Mouse (Mus musculus): Measurements from ENCODE around the gene Myh6.
"Not testable (repeated sequence)": the region's sequence is repeated elsewhere in the genome, so short reads cannot be mapped to it uniquely, and the experiment has no call there.

Gene Myh6

DNA sequence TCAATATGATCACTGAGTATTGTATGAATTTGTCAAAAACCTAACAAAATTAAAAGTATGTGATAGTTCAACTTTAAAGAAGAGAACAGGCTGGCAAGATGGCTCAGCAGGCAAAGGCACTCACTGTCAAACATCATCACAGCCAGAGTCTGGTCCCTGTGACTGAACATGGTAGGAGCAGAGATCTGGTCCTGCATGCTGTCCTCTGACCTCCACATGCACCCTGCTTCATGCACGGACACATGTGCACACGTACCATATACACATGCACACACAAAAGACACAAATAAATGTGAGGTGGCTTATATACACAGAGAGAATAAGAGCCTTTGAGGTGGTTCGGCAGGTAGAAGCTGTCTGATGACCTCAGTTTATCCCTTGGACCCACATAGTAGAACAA lies 11.2 kb downstream of the Myh6 start:
- no peak for DNase-seq

DNA sequence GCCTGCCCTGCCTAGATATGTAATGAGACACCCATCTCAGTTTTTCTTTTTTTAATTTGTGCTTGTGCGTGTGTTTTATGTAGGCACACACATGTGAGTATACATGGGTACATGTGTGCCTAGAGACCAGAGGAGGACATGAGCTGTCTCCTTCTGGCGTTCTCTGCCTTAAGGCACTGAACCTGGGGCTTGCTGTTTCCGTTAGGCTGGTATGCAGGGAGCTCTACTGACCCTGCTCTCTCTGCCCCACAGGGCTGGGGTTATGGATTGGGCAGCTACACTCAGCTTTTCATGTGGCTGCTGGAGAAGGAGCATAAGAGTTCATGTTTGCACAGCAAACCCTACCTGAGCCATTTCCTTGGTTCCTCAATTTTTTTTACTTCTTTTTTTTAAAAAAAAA lies 12.3 kb downstream of the Myh6 start:
- no peak for DNase-seq

DNA sequence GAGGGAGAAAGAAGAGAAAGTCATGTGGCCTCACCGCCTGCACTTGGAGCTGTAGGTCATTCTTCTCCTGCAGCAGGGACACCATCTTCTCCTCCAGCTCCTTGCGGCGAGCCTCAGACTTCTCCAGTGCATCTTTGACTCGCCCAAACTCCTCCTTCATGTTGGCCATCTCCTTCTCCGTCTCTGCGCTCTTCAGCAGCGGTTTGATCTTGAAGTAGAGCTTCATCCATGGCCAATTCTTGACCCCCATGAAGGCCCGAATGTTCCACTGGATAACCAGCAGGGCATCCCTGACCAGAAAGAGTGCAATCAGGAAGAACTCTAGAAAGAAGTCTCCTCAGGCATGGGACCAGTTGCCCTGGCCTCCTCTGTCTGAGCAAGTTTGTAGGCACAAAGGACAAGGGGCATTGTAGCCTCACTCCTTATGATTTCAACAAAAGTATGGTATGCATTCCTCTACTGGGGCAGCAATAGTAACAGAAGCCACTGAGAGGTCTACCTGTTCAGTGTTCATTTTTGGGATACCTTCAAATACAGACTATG lies 13.0 kb downstream of the Myh6 start:
- DNase-seq: no peak

DNA sequence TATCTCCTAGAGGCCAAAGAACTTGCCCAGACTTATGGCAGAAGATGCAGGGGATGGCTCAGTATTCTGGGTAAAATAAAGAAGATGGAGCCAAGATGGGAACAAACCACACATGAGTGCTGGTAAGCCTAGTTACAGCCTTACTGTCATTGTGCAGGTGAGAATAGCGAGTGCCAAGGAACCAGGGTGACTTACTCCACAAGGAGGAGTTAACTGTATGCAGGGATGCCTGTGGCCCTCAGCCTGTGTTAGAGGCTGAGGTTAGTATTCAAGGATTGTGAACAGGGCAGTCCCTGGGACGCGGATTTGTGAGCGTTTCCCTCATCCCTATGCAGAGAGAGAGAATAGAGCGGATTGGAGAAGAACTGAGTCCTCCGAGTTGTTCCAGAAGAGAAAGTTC lies 15.1 kb downstream of the Myh6 start:
- no peak for DNase-seq

DNA sequence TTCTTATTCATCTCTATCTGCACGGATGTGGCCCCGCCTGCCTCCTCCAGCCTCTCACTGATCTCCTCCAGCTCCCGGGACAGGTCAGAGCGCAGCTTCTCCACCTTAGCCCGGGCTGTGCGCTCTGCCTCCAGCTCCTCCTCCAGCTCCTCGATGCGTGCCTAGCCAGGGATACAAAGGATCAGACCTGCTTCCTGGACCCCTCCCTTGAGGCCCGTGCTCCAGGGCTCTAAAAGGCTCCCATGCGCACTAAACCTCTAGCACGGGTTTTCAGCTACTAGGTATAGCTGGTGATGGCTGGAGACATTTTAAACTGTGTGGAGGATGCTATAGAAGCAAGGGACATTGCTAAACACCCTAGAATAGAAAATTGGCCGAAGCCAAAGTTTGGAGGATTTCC lies 16.2 kb downstream of the Myh6 start:
- no peak for DNase-seq

DNA sequence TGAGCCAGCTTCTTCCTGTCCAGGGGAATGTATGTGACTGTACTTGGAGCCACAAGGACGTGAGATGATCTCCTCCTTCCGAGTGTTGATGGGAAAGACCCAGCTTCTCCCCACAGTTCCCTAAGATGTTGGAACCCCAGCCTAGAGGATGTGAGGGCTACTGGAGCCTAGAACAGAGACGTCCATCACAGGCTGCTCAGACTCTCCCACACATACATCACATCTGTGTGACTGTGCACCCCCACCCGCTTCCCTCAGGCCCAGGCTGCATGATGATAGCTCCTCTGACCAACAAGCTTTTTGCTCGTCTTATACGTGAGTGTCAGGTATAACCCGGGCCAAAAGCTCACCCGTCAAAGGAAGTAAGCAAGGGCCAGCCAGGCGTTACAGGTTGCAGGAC lies 17.9 kb downstream of the Myh6 start:
- no peak for DNase-seq

DNA sequence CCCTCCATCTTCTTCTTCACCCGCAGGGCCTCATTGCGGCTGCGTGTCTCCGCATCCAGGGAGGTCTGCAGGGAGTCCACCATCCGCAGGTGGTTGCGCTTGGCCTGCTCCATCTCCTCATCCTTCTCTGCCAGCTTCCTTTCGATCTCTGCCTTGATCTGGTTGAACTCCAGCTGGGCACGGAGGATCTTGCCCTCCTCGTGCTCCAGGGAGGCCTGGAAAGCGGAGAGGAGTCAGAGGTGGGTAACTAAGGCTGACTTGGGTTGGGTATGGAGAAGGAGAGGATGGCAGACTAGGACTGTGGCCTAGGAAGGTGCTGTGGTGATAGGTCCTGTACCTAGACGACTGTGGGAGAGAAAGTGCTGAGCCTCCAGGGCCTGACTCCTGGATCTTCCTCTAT lies 19.7 kb downstream of the Myh6 start:
- not testable (repeated sequence) for DNase-seq

DNA sequence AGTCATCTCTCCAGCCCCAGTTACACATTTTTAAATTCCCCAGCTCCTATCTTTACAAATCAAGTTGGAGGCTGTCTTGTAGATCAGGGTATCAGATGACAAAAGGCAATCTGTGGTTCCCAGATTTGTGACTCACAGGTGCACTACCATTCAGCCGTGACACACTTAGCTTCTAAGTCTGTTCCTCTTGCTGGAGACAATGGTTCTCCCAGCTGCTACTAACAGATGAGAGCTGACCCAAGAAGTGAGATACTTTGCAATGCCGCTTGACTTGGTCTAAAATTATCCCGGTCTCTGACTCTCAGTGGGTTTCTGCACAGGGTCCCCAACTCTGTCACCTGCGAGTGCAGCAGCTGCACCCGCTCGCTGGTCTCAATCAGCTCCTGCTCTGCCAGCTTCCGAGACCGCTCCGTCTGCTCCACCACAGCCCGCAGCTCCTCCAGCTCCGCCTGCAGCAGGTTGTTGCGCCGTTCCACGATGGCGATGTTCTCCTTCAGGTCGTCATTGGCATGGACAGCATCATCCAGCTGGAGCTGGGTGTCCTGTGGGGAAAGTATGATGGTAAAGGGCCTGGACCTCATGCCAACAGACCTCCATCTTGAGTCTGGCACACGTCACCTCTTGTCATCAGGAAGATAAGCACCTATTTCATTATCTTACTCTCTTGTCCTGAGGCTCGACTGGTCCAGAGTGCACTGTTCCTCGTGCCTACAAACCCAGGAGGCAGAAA lies 20.6 kb downstream of the Myh6 start:
- no peak for DNase-seq

DNA sequence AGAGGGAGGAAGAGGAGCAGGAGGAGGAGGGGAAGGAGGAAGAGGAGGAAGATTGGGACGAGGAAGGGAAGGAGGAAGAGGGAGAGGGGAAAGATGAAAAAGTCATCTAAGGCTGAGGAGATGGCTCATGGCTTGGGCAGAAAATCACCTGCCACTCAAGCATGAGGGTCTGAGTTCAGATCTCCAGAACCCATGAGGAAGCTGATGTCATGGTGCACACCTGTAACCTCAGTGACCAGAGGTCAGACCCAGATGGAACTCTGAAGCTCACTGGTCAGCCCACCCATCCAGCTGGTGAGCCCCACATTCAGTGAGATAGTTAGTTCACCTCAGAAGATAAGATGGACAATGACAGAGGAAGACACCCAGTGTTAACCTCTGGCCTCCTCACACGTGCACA lies 21.8 kb downstream of the Myh6 start:
- DNase-seq: no peak

DNA sequence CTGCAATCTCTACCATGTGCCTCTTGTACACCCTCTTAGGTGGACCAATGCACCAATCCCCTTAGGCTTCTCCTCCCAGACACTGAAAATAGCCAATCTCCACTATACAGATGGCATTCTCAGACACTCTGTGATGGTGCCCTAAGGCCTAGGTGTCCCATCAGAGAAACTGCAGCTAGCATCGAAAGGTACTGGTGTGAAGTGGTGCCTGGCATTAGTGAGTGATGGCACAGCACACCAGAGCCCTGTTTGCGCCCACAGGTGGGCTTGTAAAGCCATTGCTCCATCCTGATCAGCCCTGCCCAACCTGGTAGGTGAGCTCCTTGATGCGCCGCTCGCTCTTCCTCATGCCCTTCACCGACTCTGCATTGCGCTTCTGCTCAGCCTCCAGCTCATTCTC lies 22.8 kb downstream of the Myh6 start:
- DNase-seq: no peak

DNA sequence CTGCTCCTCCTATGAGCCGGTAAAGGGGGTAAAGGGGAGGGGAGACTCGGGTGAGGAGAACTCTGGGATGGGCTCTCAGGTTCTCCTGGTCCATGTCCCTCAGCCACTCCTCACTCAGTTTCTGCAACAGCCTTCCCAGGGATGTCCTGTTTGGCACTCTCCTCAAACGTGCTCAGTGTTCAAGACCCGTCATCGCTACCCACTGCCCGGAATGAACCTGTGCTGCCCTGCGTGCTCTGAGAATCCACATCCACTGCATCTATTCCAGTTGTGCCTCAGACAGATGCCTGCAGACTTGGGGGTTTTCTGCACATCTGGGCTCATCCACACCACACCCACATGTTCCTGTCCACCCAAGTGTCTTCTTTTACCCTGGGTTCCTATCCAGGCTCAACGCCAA lies 24.2 kb downstream of the Myh6 start:
- no peak for DNase-seq

DNA sequence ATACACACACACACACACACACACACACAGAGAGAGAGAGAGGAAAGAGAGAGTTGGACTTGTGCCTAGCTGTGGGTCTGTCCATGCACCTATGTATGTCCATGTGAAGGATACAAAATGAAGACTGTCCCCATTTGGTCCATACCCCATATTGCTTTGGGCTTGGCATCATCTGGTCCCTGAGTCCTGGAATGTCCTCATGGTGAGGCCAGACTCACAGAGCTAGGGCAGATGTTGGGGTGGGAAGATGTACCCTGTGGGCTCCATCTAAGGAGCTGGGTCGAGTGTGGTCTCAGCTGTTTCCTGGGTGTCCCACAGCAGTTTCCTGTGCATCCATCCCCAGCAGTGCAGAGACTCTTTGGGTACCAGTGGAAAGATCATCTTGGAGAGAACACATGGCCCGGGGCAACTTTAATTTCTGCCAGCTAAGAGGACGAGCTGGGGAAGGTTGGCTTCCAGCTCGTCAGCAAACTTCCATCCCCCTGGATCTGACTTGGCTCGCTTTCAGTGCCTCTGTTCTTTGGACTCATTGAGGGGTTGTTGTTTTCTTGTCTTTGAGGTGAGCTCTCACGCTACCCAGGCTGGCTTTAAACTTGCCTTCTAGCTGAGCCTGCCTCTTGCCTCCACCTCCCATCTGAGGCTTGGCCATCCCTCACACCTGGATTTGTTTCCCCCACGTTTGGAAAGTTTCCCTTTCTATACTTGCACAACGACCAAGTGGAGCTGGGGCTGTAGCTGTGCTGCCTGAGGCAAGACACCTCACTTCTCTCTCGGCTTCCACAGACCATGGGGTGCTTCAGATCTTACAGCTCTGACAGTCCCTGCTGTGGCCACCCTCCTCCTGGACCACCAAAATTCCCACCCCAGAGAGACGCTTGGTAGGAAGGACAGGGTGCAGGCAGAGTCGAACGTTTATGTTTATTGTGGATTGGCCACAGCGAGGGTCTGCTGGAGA lies 25.4 kb downstream of the Myh6 start:
- peak; percentile 69 to 70 for DNase-seq

DNA sequence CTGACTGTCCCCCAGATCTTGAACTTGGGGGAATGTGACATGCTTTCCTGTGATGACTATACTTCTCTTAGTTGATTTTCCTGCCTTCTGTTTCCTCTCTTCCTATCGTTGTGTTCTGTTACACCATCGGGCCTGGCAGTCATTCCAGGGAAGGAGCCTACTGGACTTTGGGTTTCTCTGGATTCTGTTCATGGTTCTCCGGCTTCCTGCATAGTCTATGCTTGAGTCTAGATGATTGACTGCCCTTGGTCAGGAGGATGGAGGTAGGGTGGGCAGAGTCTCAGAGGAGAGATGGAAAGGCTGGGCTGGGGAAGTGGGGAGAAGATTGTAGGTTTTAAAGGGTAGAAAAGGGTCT lies 26.6 kb downstream of the Myh6 start:
- peak; percentile 38 to 48 for DNase-seq

DNA sequence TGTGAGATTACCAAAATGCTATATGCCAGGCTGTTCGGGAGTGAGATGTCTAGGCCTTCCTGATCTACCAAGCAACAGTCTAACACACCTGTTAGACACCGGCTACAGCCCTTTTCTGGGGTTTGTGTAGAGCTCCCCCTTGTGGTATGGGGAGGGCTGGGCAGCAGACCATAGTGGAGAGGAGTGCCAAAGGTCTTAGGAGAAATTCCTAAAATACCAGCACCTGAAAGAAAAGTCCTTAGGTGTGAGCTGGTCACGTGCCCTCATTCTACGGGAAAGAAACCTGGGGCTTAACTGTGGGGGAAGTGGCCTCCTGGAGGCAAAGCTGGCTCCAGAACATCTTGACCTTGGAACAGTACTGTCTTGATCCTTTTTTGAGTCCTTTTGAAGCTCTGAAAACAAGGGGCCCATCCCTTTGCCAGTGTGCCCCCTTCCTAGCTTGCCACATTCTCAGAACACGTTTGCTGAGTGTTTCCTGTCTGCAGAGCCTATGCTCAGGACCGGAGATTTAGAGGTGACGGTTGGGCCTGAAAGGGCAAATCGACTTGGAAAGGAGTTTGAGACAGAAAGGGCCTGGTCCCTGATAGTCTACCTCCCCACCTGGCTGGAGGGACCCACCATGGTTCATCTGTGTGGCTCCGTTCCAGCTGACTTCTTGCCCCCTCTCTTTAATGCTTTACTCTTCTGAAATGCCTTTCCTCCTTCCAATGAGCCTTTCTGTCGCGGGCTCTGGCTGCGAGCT lies 27.1 kb downstream of the Myh6 start:
- peak; percentile 83 to 84 for DNase-seq

DNA sequence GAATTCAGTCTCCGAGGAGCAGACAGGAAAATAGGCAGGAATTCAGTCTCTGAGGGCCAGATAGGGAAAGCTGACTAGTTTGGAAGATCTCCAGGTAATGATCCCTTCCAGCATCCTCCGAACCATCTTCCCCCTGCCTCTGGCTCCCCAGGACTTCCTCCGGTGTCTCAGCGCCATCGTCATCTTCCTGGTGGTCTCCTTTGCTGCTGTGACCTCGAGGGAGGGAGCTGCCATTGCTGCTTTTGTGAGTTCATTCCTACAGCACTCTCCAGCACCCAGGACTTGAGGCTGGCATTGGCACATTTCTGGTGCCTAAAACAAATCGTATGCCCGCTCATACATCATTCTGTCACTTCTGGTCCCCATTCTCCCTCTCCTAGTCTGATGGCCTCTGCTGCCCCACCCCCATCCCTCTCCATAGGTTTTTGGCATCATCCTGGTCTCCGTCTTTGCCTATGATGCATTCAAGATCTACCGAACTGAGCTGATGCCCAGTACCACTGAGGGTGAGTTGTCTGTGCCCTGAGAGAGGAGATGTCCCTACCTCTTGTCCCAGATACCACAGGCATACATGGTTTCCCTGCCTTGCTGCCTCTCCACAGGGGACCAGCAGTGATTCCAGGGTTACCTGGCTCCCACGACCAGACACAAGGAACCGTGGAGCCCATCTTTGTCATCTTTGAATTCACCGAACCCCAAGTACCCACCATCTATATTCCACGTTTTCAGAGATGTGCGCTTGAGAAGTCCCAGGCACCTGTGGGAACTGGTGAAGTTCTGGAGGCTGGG lies 28.1 kb downstream of the Myh6 start:
- no peak for DNase-seq

DNA sequence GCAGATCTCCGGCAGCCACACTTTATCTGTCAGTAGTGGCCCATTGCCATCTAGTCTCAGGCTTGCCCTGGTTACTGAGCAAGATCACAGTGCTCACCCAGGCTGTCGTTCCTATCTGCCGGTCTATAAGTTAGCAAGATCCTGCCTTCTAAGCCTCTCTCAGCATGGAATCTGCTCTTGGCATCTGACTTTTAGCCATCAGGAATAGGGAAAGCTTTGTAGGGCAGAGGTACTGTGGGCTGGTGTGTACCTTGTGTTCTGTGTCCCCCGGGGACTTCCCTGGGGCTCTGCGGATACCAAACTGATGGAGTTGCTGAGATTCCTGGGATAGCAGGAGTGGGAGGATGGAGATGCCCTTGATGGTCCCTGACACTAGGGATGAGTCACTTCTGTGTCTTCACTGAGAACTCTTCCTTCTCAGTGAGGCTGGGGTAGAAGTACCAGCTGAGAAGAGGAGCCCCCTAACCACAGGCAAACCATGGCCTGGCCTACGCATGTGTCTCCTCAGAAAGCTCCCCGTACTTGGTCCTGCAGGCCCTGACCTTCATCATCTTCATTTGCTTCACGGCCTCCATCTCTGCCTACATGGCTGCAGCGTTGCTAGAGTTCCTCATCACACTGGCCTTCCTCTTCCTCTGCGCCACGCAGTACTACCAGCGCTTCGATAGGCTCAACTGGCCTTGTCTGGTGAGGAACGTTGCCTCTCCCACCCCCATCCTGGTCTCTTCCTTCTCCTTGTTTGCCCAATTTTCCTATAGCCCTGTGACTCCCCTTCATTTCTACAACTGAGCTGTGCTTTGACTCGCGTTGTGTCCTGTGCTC lies 29.2 kb downstream of the Myh6 start:
- no peak for DNase-seq

DNA sequence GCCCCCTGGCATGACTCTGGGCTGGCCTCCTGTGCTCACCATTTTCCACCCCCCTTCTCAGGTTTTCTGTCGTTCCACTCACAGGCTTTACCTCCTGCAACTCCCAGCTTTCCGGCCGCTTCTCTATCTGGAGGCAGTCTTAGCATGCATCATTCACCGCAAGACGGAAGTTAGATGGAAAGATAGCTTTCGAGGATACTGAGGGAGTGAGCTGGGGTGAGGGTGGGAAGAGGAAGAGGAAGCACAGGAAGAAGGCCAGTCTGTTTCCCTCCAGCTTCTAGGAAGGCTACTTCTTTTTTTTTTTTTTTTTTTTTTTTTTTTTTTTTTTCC lies 29.9 kb downstream of the Myh6 start:
- no peak for DNase-seq

DNA sequence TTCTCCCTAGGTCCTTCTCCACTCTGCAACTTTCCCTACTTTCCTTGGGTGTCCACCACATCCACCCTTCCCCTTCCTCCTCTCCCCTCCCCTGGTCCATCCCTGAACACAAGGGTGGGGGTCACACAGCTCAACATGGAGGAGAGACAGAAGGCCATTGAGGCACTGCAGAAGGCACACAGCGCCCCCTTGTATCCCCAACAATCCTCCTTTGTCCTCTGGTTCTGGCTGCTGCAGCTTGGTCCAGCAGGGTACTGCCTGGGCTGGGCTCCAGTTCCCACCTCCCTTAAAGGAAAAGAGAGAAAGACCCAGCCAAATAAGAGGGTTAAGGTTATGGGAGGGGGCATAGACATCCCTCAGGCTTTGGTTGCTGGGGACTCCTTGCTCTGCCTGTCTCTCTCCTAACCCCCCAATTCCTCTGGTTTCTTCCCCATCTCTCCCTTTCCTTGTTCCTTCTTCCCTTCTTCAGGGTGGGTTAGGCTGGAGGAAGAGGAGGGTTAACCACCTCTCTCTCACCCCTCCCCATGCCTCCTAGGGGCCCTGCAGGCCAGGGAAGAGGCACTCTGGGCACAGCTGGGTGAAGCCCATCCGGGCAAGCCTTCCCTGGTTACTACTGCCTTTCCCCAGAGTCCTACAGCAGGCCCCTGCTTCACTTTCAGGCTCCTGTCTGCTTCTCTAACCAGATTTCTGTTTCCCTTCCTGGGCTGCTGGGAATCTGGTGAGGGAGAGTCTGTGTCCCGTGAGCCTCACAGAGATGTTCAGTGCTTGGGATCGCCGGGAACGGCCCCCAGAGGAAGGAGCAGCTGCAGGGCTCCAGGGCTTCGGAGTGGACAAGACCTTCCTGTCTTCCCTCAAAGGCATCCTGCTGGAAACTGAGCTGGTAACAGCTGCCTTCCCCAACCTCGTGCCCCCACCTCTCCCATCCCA lies 30.6 kb downstream of the Myh6 start, which contains the start of gene Cmtm5:
Gene Cmtm5 (plus strand): TSS at position 358 of the 927 bp plus-strand sequence.
- DNase-seq: no peak

DNA sequence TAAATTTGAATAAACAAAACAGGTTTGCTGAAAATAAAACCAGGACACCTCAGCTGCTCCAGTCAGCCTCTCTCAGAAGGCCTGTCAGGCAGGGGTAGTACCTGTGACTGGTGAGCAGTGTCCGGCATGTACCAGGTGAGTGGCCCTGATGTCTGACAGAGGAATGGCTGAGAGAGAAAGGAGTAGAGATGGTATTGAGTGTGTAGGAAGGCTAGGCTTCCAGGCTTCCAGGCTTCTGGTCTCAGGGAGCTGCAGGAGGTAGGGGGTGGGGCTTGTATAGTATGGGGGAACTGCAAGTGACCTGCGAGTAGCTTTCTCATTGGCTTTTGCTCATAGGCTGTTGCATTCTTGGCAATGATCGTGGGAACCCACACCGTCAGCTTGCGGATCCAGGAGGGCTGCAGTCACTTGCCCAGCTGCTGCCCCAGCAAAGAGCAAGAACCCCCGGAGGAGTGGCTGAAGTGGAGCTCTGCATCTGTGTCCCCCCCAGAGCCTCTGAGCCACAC lies 34.0 kb downstream of the Myh6 start, which contains the start of gene Il25:
Gene Il25 (plus strand): TSS at position 51 of the 506 bp plus-strand sequence.
- no peak for DNase-seq

DNA sequence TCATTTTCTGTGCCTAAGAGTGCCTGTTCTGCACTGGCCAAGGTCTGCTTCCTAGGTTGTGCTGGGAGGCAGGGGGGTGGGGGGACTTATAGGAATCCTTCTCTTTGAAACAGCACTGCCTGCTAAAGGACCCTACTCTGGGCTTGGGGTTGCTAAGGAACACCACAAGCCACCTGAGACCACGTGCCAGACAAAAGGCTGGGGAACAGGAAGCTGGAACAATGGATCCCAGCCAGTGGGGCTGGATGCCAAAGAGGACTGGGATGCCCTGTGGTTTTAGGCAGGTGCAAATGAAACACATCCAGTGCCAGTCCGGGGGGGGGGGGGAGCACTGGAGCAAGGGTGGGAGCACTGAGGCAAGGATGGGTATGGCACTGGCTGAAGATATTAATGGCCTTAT lies 36.3 kb downstream of the Myh6 start:
- DNase-seq: peak in 1 of 2 experiments; percentile 30
